Mouse (Mus musculus): ENCODE data around the gene Igfbp1. TPM values are rescaled to one million over a fixed set of nuclear protein-coding genes. Genes with fewer than 3 reads are reported as not detected.

Gene Igfbp1
- polyA plus RNA-seq, 2 experiments: 1.4 to 1.6 TPM

DNA sequence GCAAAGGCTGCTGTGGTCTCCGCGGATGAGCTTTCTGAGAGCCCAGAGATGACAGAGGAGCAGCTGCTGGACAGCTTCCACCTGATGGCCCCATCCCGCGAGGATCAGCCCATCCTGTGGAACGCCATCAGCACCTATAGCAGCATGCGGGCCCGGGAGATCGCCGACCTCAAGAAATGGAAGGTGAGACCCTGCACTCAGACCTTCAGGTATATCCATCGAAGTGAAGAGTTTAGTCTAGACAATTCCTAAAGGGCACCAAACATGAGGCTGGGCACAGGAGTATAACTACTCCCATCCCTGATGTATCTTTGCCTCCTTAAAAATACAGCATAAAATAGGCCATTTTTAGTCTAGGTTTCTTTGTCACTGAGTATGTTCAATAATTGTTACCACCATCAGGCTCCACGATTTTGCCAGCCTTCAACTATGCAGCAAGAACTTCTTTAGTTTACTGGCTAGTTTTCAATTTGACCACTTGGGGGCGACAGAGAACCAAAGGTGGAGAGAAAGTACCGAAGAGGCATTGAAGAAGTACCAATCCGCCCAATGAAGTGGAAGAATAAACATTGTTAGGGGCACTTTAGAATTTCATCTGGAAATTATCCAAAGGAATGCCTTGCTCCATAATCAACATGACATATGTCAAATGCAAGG is 2.3 kb downstream of the Igfbp1 start:
- DNase-seq (ENCODE audit: low spot score): peak; percentile 78
- ATAC-seq (ENCODE audit: low FRiP score, low read depth): no peak
- Histone ChIP-seq H3K9ac (ENCODE audit: low read depth, low read length, severe bottlenecking) (no peak overlapping the region), H3K36me3 (ENCODE audit: control insufficient read depth, insufficient read depth, low read length) (no peaks in the 10 kb centered on the region), H3K27me3 (ENCODE audit: control insufficient read depth, insufficient read depth, low read length) (no peaks in the 10 kb centered on the region), H3K4me1 (ENCODE audit: control insufficient read depth, insufficient read depth, low read length) (no peaks in the 10 kb centered on the region), H3K9me3 (ENCODE audit: control insufficient read depth, low read length) (no peaks in the 10 kb centered on the region), H3K4me3 (replicated peaks; ENCODE audit: low read length) (no peak overlapping the region), H3K4me2 (replicated peaks; ENCODE audit: low read depth, low read length, severe bottlenecking) (no peak overlapping the region), H3K27ac (replicated peaks; ENCODE audit: low read depth, low read length) (no peak overlapping the region)
- TF ChIP-seq POLR2A (IDR thresholded peaks at IDR 0.05; ENCODE audit: borderline replicate concordance, extremely low read depth, insufficient read depth, insufficient read length): no peak
- 54% methylated on average over 14 of the region's 14 CpGs for WGBS

DNA sequence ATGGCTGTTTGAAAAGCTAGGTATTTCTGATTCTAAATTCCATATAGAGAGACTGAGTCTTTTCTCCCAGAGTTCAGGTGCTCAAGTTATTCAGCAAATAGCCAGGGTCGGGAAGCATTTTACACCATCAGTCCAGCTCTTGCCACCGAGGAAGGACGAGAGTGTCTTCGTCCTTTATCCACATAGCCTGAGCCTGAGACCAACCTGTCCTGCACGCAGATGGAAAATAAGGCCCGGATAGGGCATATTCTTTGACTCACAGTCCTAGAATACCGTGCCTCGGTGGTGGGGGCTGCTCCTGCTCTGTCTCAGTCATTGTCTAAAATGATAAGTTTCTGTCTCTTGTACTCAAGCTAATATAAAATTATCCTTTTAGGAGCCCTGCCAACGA is 2.8 kb downstream of the Igfbp1 start:
- DNase-seq (ENCODE audit: low spot score) (no peak), ATAC-seq (ENCODE audit: low FRiP score, low read depth) (no peak)
- Histone ChIP-seq H3K27me3 (ENCODE audit: control insufficient read depth, insufficient read depth, low read length) (no peaks in the 10 kb centered on the region), H3K9ac (ENCODE audit: low read depth, low read length, severe bottlenecking) (no peak overlapping the region), H3K27ac (replicated peaks; ENCODE audit: low read depth, low read length) (no peak overlapping the region), H3K9me3 (ENCODE audit: control insufficient read depth, low read length) (no peaks in the 10 kb centered on the region), H3K4me1 (ENCODE audit: control insufficient read depth, insufficient read depth, low read length) (no peaks in the 10 kb centered on the region), H3K4me2 (replicated peaks; ENCODE audit: low read depth, low read length, severe bottlenecking) (no peak overlapping the region), H3K4me3 (replicated peaks; ENCODE audit: low read length) (no peak overlapping the region), H3K36me3 (ENCODE audit: control insufficient read depth, insufficient read depth, low read length) (no peaks in the 10 kb centered on the region)
- WGBS: 86% methylated on average over 9 of the region's 9 CpGs
- no peak for TF ChIP-seq POLR2A (IDR thresholded peaks at IDR 0.05; ENCODE audit: borderline replicate concordance, extremely low read depth, insufficient read depth, insufficient read length)

GRCm38 (mm10) chr11:7202206-7202605 is 4.6 kb downstream of the Igfbp1 start:
- no peak for ATAC-seq (ENCODE audit: low FRiP score, low read depth)
- H3K27me3 ChIP-seq (ENCODE audit: control insufficient read depth, insufficient read depth, low read length): no peaks in the 10 kb centered on the region
- H3K4me1 ChIP-seq (ENCODE audit: control insufficient read depth, insufficient read depth, low read length): no peaks in the 10 kb centered on the region
- H3K4me3 ChIP-seq (replicated peaks; ENCODE audit: low read length): no peak overlapping the region
- no peak overlapping the region for H3K4me2 ChIP-seq (replicated peaks; ENCODE audit: low read depth, low read length, severe bottlenecking)
- TF ChIP-seq POLR2A (IDR thresholded peaks at IDR 0.05; ENCODE audit: borderline replicate concordance, extremely low read depth, insufficient read depth, insufficient read length): no peak
- H3K9ac ChIP-seq (ENCODE audit: low read depth, low read length, severe bottlenecking): no peak overlapping the region
- DNase-seq (ENCODE audit: low spot score): no peak
- WGBS: 49% methylated on average over 7 of the region's 7 CpGs
- peaks cover 4% of the 10 kb centered on the region; the same call in 1 of the 2 replicates for H3K36me3 ChIP-seq (ENCODE audit: control insufficient read depth, insufficient read depth, low read length)
- H3K27ac ChIP-seq (replicated peaks; ENCODE audit: low read depth, low read length): no peak overlapping the region
- no peaks in the 10 kb centered on the region for H3K9me3 ChIP-seq (ENCODE audit: control insufficient read depth, low read length)

- Histone ChIP-seq H3K27me3 (ENCODE audit: control insufficient read depth, insufficient read depth, low read length) (no peaks in the 10 kb centered on the region), H3K4me1 (ENCODE audit: control insufficient read depth, insufficient read depth, low read length) (no peaks in the 10 kb centered on the region), H3K4me3 (replicated peaks; ENCODE audit: low read length) (no peak overlapping the region), H3K36me3 (ENCODE audit: control insufficient read depth, insufficient read depth, low read length) (peaks cover 11% of the 10 kb centered on the region), H3K4me2 (replicated peaks; ENCODE audit: low read depth, low read length, severe bottlenecking) (no peak overlapping the region), H3K9me3 (ENCODE audit: control insufficient read depth, low read length) (no peaks in the 10 kb centered on the region), H3K9ac (ENCODE audit: low read depth, low read length, severe bottlenecking) (no peak overlapping the region), H3K27ac (replicated peaks; ENCODE audit: low read depth, low read length) (no peak overlapping the region)
- no peak for TF ChIP-seq POLR2A (IDR thresholded peaks at IDR 0.05; ENCODE audit: borderline replicate concordance, extremely low read depth, insufficient read depth, insufficient read length)
- ATAC-seq (ENCODE audit: low FRiP score, low read depth) (no peak), DNase-seq (ENCODE audit: low spot score) (no peak)
- 71% methylated on average over 9 of the region's 9 CpGs for WGBS
Observed at GRCm38 (mm10) chr11:7203846-7204245, 6.3 kb downstream of the Igfbp1 start.

GRCm38 (mm10) chr11:7210343-7210742 is 12.8 kb downstream of the Igfbp1 start:
- Histone ChIP-seq H3K36me3 (ENCODE audit: control insufficient read depth, insufficient read depth, low read length) (peaks cover 17% of the 10 kb centered on the region), H3K4me3 (replicated peaks; ENCODE audit: low read length) (peak overlapping the region; percentile 17; the same call in 1 of the 2 replicates), H3K9ac (ENCODE audit: low read depth, low read length, severe bottlenecking) (no peak overlapping the region), H3K4me1 (ENCODE audit: control insufficient read depth, insufficient read depth, low read length) (peaks cover 11% of the 10 kb centered on the region), H3K27me3 (ENCODE audit: control insufficient read depth, insufficient read depth, low read length) (peaks cover 23% of the 10 kb centered on the region; the same call in 1 of the 2 replicates), H3K4me2 (replicated peaks; ENCODE audit: low read depth, low read length, severe bottlenecking) (peak overlapping the region; percentile 29; the same call in 1 of the 2 replicates), H3K27ac (replicated peaks; ENCODE audit: low read depth, low read length) (no peak overlapping the region), H3K9me3 (ENCODE audit: control insufficient read depth, low read length) (no peaks in the 10 kb centered on the region)
- 8% methylated on average over 6 of the region's 6 CpGs for WGBS
- no peak for TF ChIP-seq POLR2A (IDR thresholded peaks at IDR 0.05; ENCODE audit: borderline replicate concordance, extremely low read depth, insufficient read depth, insufficient read length)
- ATAC-seq (ENCODE audit: low FRiP score, low read depth) (peak; percentile 29; the same call in 1 of the 2 replicates), DNase-seq (ENCODE audit: low spot score) (peak; percentile 75)
